30 mouse cellular contexts compared by ENCODE assay signal in the genomic region with DNA sequence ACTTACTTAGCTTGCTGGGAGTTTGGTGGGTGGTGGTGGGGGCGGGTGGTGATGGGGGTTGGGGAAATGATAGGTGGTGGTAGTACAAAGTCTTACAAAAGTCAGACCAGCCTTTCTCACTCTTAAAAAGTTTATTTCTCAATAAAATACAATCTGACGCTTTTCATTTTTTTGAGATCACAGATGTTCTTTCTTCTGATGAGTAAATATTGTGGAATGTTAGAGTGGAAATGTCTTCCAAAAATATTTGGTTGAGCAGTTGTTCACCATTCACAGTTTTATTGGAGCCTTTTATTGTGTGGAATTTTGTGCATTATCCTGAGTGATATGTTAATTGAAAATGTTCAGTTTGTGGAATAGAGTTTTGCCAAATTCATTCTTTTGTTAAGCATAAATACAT.
DNase-seq lines count a peak whose midpoint lies in the region; ATAC-seq and TF ChIP-seq lines count a peak whose summit lies in the region.
"Had no signal": no experiment of that assay in that cellular context is flagged by ENCODE, and none has a peak within 500 bp of the region (broad histone marks: within the 10 kb centered on the region; RNA-seq: fewer than 3 reads in every experiment).

No protein-coding gene starts in this region.

- TF ChIP-seq CTCF in forebrain, postnatal 0 days (IDR thresholded peaks at IDR 0.05; ENCODE audit: low read depth), result no peak
- no peak for TF ChIP-seq CTCF in layer of hippocampus, adult 2 months (conservative IDR thresholded peaks at IDR 0.05)

- no peak overlapping the region for H3K4me3 ChIP-seq in forebrain, postnatal 0 days (ENCODE audit: low read depth, low read length)
- H3K4me3 ChIP-seq in forebrain, embryonic 13.5 days, result no peak overlapping the region
- no peak overlapping the region for H3K4me3 ChIP-seq in layer of hippocampus, adult 2 months
- H3K4me3 ChIP-seq: heart, adult 2 months; heart, embryonic 13.5 days; hindbrain, embryonic 10.5 days; hindbrain, embryonic 15.5 days; liver, embryonic 15.5 days; lung, embryonic 15.5 days; megakaryocyte, embryonic 14.5 days; midbrain, embryonic 13.5 days; neural tube, embryonic 15.5 days had no signal

- H3K27me3 ChIP-seq in forebrain, postnatal 0 days (ENCODE audit: insufficient read depth, low read length), result no peaks in the 10 kb centered on the region
- H3K27me3 ChIP-seq in forebrain, embryonic 13.5 days, result no peaks in the 10 kb centered on the region
- H3K27me3 ChIP-seq: heart, embryonic 13.5 days; hindbrain, embryonic 15.5 days; liver, embryonic 15.5 days; lung, embryonic 15.5 days; midbrain, embryonic 13.5 days; neural tube, embryonic 15.5 days had no signal

- H3K4me1 ChIP-seq in forebrain, postnatal 0 days (ENCODE audit: insufficient read depth), result peaks cover 11% of the 10 kb centered on the region
- H3K4me1 ChIP-seq in forebrain, embryonic 13.5 days, result peaks cover 20% of the 10 kb centered on the region
- H3K4me1 ChIP-seq: liver, embryonic 15.5 days; megakaryocyte, embryonic 14.5 days had no signal

- H3K9me3 ChIP-seq in forebrain, postnatal 0 days (ENCODE audit: low read length), result no peaks in the 10 kb centered on the region
- H3K9me3 ChIP-seq in forebrain, embryonic 13.5 days (replicated peaks), result no peaks in the 10 kb centered on the region
- H3K9me3 ChIP-seq: heart, embryonic 13.5 days; hindbrain, embryonic 10.5 days; hindbrain, embryonic 15.5 days; liver, embryonic 15.5 days; lung, embryonic 15.5 days; megakaryocyte, embryonic 14.5 days; midbrain, embryonic 13.5 days; neural tube, embryonic 15.5 days had no signal

- 75% methylated on average over 2 of the region's 2 CpGs for WGBS in forebrain, postnatal 0 days
- WGBS in forebrain, embryonic 13.5 days, result 91% methylated on average over 2 of the region's 2 CpGs

- no peak overlapping the region for H3K27ac ChIP-seq in forebrain, postnatal 0 days (ENCODE audit: low read depth, low read length)
- no peak overlapping the region for H3K27ac ChIP-seq in forebrain, embryonic 13.5 days
- H3K27ac ChIP-seq in layer of hippocampus, adult 2 months, result peak overlapping the region; percentile 37; the same call in 1 of the 2 replicates
- H3K27ac ChIP-seq: heart, adult 2 months; hindbrain, embryonic 10.5 days; liver, embryonic 15.5 days; lung, embryonic 15.5 days; midbrain, embryonic 13.5 days; neural tube, embryonic 15.5 days had no signal

- no peak overlapping the region for H3K9ac ChIP-seq in forebrain, postnatal 0 days
- no peak overlapping the region for H3K9ac ChIP-seq in forebrain, embryonic 13.5 days
- H3K9ac ChIP-seq: heart, embryonic 13.5 days; hindbrain, embryonic 15.5 days; liver, embryonic 15.5 days; lung, embryonic 15.5 days; midbrain, embryonic 13.5 days; neural tube, embryonic 15.5 days had no signal

- H3K36me3 ChIP-seq in forebrain, postnatal 0 days (ENCODE audit: insufficient read depth), result no peaks in the 10 kb centered on the region
- H3K36me3 ChIP-seq in forebrain, embryonic 13.5 days (ENCODE audit: poor library complexity, severe bottlenecking), result 0 out of 2 replicates have a peak, but pooled peaks cover 4% of the 10 kb centered on the region
- H3K36me3 ChIP-seq: hindbrain, embryonic 10.5 days; hindbrain, embryonic 15.5 days; liver, embryonic 15.5 days; lung, embryonic 15.5 days; neural tube, embryonic 15.5 days had no signal

- no peak overlapping the region for H3K4me2 ChIP-seq in forebrain, postnatal 0 days (ENCODE audit: low read depth)
- H3K4me2 ChIP-seq in forebrain, embryonic 13.5 days, result no peak overlapping the region
- H3K4me2 ChIP-seq: heart, embryonic 13.5 days; hindbrain, embryonic 15.5 days; liver, embryonic 15.5 days; lung, embryonic 15.5 days; midbrain, embryonic 13.5 days; neural tube, embryonic 15.5 days had no signal

- DNase-seq in forebrain, postnatal 0 days, result no peak
- DNase-seq in layer of hippocampus, adult 2 months (ENCODE audit: low spot score in 2 of 2), result no peak
- no peak for DNase-seq in layer of hippocampus, postnatal 36 days
- DNase-seq in NIH3T3 (ENCODE audit: low read depth), result peak; percentile 11
- no peak for DNase-seq in right cerebral cortex, adult 2 months (ENCODE audit: low spot score in 2 of 2)
- DNase-seq in embryo, embryonic 11 days, result no peak
- DNase-seq: adrenal gland, postnatal 36 days; cerebellum, adult 18-20 months; cerebellum, postnatal 14 days; heart, adult 2 months; heart, postnatal 10 days; kidney, adult 2 months; kidney, postnatal 10 days; lung, postnatal 36 days; retina, postnatal 1 day; right cerebral cortex, postnatal 25 days; thymus, postnatal 14 days had no signal

- peak; percentile 42; the same call in 1 of the 2 replicates for ATAC-seq in forebrain, postnatal 0 days
- no peak for ATAC-seq in forebrain, embryonic 13.5 days
- ATAC-seq: activated CD4-positive, CD25-positive, alpha-beta regulatory T cell, adult 4 months; CD4-positive, CD25-positive, alpha-beta regulatory T cell, adult 4 months; forebrain, embryonic 14.5 days; inflammation-experienced regulatory T-cells, adult 6 months; midbrain, embryonic 13.5 days had no signal
